Mouse (Mus musculus): ENCODE results near the gene 4930402H24Rik. TPM values are rescaled to one million over a fixed set of nuclear protein-coding genes. Genes with fewer than 3 reads are reported as not detected.
"Not testable (repeated sequence)": the region's sequence is repeated elsewhere in the genome, so short reads cannot be mapped to it uniquely, and the experiment has no call there.

Gene 4930402H24Rik
- polyA plus RNA-seq, 2 experiments from 2014 or later: 9.5 to 11.6 TPM

GRCm38 (mm10) chr2:130851363-130852246 lies 54.6 kb downstream of the 4930402H24Rik start:
- no peak for ATAC-seq

GRCm38 (mm10) chr2:130849688-130850087 lies 56.5 kb downstream of the 4930402H24Rik start:
- no peak for ATAC-seq

GRCm38 (mm10) chr2:130848313-130848712 lies 57.9 kb downstream of the 4930402H24Rik start:
- ATAC-seq: no peak

GRCm38 (mm10) chr2:130843623-130844022 lies 62.6 kb downstream of the 4930402H24Rik start:
- no peak for ATAC-seq

- ATAC-seq: no peak
Measured at GRCm38 (mm10) chr2:130840846-130841245, 65.4 kb downstream of the 4930402H24Rik start.

GRCm38 (mm10) chr2:130839874-130840661 lies 66.1 kb downstream of the 4930402H24Rik start:
- ATAC-seq: peak; percentile 93

GRCm38 (mm10) chr2:130839528-130839873 lies 66.7 kb downstream of the 4930402H24Rik start:
- ATAC-seq: peak; percentile 51

- ATAC-seq: no peak
Measured at GRCm38 (mm10) chr2:130839084-130839483, 67.1 kb downstream of the 4930402H24Rik start.

- no peak for ATAC-seq
Measured at GRCm38 (mm10) chr2:130838131-130838530, 68.1 kb downstream of the 4930402H24Rik start.

GRCm38 (mm10) chr2:130833699-130834098 lies 72.5 kb downstream of the 4930402H24Rik start:
- no peak for ATAC-seq

- ATAC-seq: no peak
Measured at GRCm38 (mm10) chr2:130832582-130832981, 73.6 kb downstream of the 4930402H24Rik start.

GRCm38 (mm10) chr2:130832012-130832411 lies 74.2 kb downstream of the 4930402H24Rik start:
- ATAC-seq: no peak

GRCm38 (mm10) chr2:130830236-130830635 lies 76.0 kb downstream of the 4930402H24Rik start:
- no peak for ATAC-seq

GRCm38 (mm10) chr2:130829496-130829895 lies 76.7 kb downstream of the 4930402H24Rik start:
- no peak for ATAC-seq

GRCm38 (mm10) chr2:130828668-130829067 lies 77.5 kb downstream of the 4930402H24Rik start:
- ATAC-seq: no peak

GRCm38 (mm10) chr2:130828066-130828465 lies 78.1 kb downstream of the 4930402H24Rik start:
- ATAC-seq: not testable (repeated sequence)

GRCm38 (mm10) chr2:130827410-130827809 lies 78.8 kb downstream of the 4930402H24Rik start:
- ATAC-seq: no peak

- ATAC-seq: no peak
Measured at GRCm38 (mm10) chr2:130818838-130819647, 87.2 kb downstream of the 4930402H24Rik start.

GRCm38 (mm10) chr2:130817865-130818264 lies 88.3 kb downstream of the 4930402H24Rik start:
- no peak for ATAC-seq

GRCm38 (mm10) chr2:130816205-130816604 lies 90.0 kb downstream of the 4930402H24Rik start:
- no peak for ATAC-seq

GRCm38 (mm10) chr2:130814492-130814891 lies 91.7 kb downstream of the 4930402H24Rik start:
- no peak for ATAC-seq

- ATAC-seq: no peak
Measured at GRCm38 (mm10) chr2:130813729-130814128, 92.5 kb downstream of the 4930402H24Rik start.

- ATAC-seq: no peak
Measured at GRCm38 (mm10) chr2:130812487-130812886, 93.7 kb downstream of the 4930402H24Rik start.

All from activated CD4-positive, CD25-positive, alpha-beta regulatory T cell, adult 4 months (primary cell).